Mouse (Mus musculus) midbrain, embryonic 13.5 days (tissue): ENCODE data around the gene Mtch1. TPM values are rescaled to one million over a fixed set of nuclear protein-coding genes. Genes with fewer than 3 reads are reported as not detected.
A peak's percentile ranks its signal among the peaks of the same experiment; 100 is the strongest.

Experiments
- ATAC-seq: fragments of 200-750 bp; cut with Nextera tagmentation; 2 replicates; pipeline ENCODE4 v1.8.0; 2017; ENCODE audit warnings: mild to moderate bottlenecking, moderate TSS enrichment, moderate library complexity
- H3K27ac ChIP-seq: fragments of 300-500 bp; sonication (generic); 2 replicates; pipeline ENCODE4 v1.5.1; 2015; ENCODE audit warnings: inconsistent platforms, mild to moderate bottlenecking, moderate library complexity
- H3K27me3 ChIP-seq: fragments of 300-500 bp; sonication (generic); 2 replicates; pipeline ENCODE4 v1.6.1; 2015; ENCODE audit warnings: mild to moderate bottlenecking, inconsistent platforms
- H3K36me3 ChIP-seq: fragments of 300-500 bp; sonication (generic); 2 replicates; pipeline ENCODE4 v1.6.1; 2015; ENCODE audit warnings: mild to moderate bottlenecking, inconsistent platforms
- H3K4me1 ChIP-seq: fragments of 300-500 bp; sonication (generic); replicated peaks from 2 replicates; pipeline ENCODE4 v1.6.1; 2015; ENCODE audit warnings: inconsistent platforms
- H3K4me2 ChIP-seq: fragments of 300-500 bp; sonication (generic); replicated peaks from 2 replicates; pipeline ENCODE4 v1.6.1; 2015; ENCODE audit warnings: moderate library complexity, mild to moderate bottlenecking, inconsistent platforms
- H3K4me3 ChIP-seq: fragments of 300-500 bp; sonication (generic); replicated peaks from 2 replicates; pipeline ENCODE4 v1.5.1; 2015; ENCODE audit warnings: mild to moderate bottlenecking, inconsistent platforms
- H3K9ac ChIP-seq: fragments of 300-500 bp; sonication (generic); replicated peaks from 2 replicates; pipeline ENCODE4 v1.6.1; 2015; ENCODE audit warnings: mild to moderate bottlenecking, inconsistent platforms
- H3K9me3 ChIP-seq: fragments of 300-500 bp; sonication (generic); 2 replicates; pipeline ENCODE4 v1.6.1; 2016; ENCODE audit warnings: mild to moderate bottlenecking, inconsistent platforms
- WGBS: fragments of 180-500 bp; shearing (Covaris S2); methylation state at CpG from one replicate; pipeline ENCODE4 v1.1.7; 2015; 5-methylcytosine and 5-hydroxymethylcytosine counted together
- polyA plus RNA-seq: library from polyadenylated mRNA; unstranded; fragments of >200 nt; fragmentation: Nextera tagmentation; extraction: Ambion mirVana; gene quantifications from 2 replicates; pipeline ENCODE4 v1.2.1, GENCODE M21; 2015

Mtch1 gene
- polyA plus RNA-seq, 1 experiment from 2014 or later, result 461 TPM

- Histone ChIP-seq H3K27ac (no peak overlapping the region), H3K36me3 (no peaks in the 10 kb centered on the region), H3K4me2 (no peak overlapping the region), H3K9ac (no peak overlapping the region), H3K9me3 (no peaks in the 10 kb centered on the region), H3K4me3 (no peak overlapping the region), H3K4me1 (no peaks in the 10 kb centered on the region), H3K27me3 (0 out of 2 replicates have a peak, but pooled peaks cover 5% of the 10 kb centered on the region)
- WGBS, result 84% methylated on average over 9 of the region's 9 CpGs
- no peak for ATAC-seq
Observed at GRCm38 (mm10) chr17:29383923-29384322, 36.2 kb upstream of the Mtch1 start.

GRCm38 (mm10) chr17:29382417-29382816 lies 34.7 kb upstream of the Mtch1 start:
- ATAC-seq, result no peak
- 50% methylated on average over 11 of the region's 11 CpGs for WGBS

GRCm38 (mm10) chr17:29381472-29381871 lies 33.7 kb upstream of the Mtch1 start:
- Histone ChIP-seq H3K27me3 (0 out of 2 replicates have a peak, but pooled peaks cover 5% of the 10 kb centered on the region), H3K27ac (no peak overlapping the region), H3K4me1 (no peaks in the 10 kb centered on the region), H3K4me3 (no peak overlapping the region), H3K4me2 (no peak overlapping the region), H3K9ac (no peak overlapping the region), H3K36me3 (no peaks in the 10 kb centered on the region), H3K9me3 (no peaks in the 10 kb centered on the region)
- ATAC-seq, result peak; percentile 65
- 32% methylated on average over 7 of the region's 7 CpGs for WGBS

More at GRCm38 (mm10) chr17:29382417-29382816, 34.7 kb upstream of the Mtch1 start:
- Histone ChIP-seq H3K27ac (no peak overlapping the region), H3K4me1 (no peaks in the 10 kb centered on the region), H3K9ac (no peak overlapping the region), H3K27me3 (0 out of 2 replicates have a peak, but pooled peaks cover 5% of the 10 kb centered on the region), H3K9me3 (no peaks in the 10 kb centered on the region), H3K4me3 (no peak overlapping the region), H3K36me3 (no peaks in the 10 kb centered on the region), H3K4me2 (no peak overlapping the region)

- H3K9me3 ChIP-seq, result no peaks in the 10 kb centered on the region
- no peaks in the 10 kb centered on the region for H3K4me1 ChIP-seq
- 0 out of 2 replicates have a peak, but pooled peaks cover 5% of the 10 kb centered on the region for H3K27me3 ChIP-seq
- WGBS, result 70% methylated on average over 4 of the region's 4 CpGs
- ATAC-seq, result no peak
- no peak overlapping the region for H3K4me2 ChIP-seq
- no peak overlapping the region for H3K27ac ChIP-seq
- H3K9ac ChIP-seq, result no peak overlapping the region
- no peaks in the 10 kb centered on the region for H3K36me3 ChIP-seq
- no peak overlapping the region for H3K4me3 ChIP-seq
Observed at GRCm38 (mm10) chr17:29380241-29380640, 32.5 kb upstream of the Mtch1 start.

GRCm38 (mm10) chr17:29378056-29378455 lies 30.3 kb upstream of the Mtch1 start:
- Histone ChIP-seq H3K27ac (no peak overlapping the region), H3K9ac (no peak overlapping the region)
- 68% methylated on average over 8 of the region's 8 CpGs for whole genome bisulfite sequencing

GRCm38 (mm10) chr17:29375871-29376270 lies 28.1 kb upstream of the Mtch1 start:
- Histone ChIP-seq H3K27ac (no peak overlapping the region), H3K4me2 (no peak overlapping the region), H3K9ac (no peak overlapping the region), H3K9me3 (no peaks in the 10 kb centered on the region), H3K27me3 (0 out of 2 replicates have a peak, but pooled peaks cover 1% of the 10 kb centered on the region), H3K36me3 (no peaks in the 10 kb centered on the region), H3K4me1 (no peaks in the 10 kb centered on the region), H3K4me3 (no peak overlapping the region)
- WGBS, result 79% methylated on average over 10 of the region's 10 CpGs
- ATAC-seq, result no peak

More at GRCm38 (mm10) chr17:29378056-29378455, 30.3 kb upstream of the Mtch1 start:
- Histone ChIP-seq H3K36me3 (no peaks in the 10 kb centered on the region), H3K27me3 (0 out of 2 replicates have a peak, but pooled peaks cover 5% of the 10 kb centered on the region), H3K4me1 (no peaks in the 10 kb centered on the region), H3K4me2 (no peak overlapping the region), H3K4me3 (no peak overlapping the region), H3K9me3 (no peaks in the 10 kb centered on the region)
- ATAC-seq, result no peak

- H3K27me3 ChIP-seq, result 0 out of 2 replicates have a peak, but pooled peaks cover 5% of the 10 kb centered on the region
- 8% methylated on average over 5 of the region's 5 CpGs for WGBS
- no peaks in the 10 kb centered on the region for H3K36me3 ChIP-seq
- H3K4me2 ChIP-seq, result no peak overlapping the region
- peak; percentile 82 for ATAC-seq
- H3K9me3 ChIP-seq, result no peaks in the 10 kb centered on the region
- no peak overlapping the region for H3K27ac ChIP-seq
- H3K9ac ChIP-seq, result no peak overlapping the region
- H3K4me1 ChIP-seq, result peaks cover 11% of the 10 kb centered on the region; the same call in 1 of the 2 replicates
- no peak overlapping the region for H3K4me3 ChIP-seq
Observed at GRCm38 (mm10) chr17:29370984-29371723, 23.4 kb upstream of the Mtch1 start.

- Histone ChIP-seq H3K27ac (no peak overlapping the region), H3K4me1 (peaks cover 11% of the 10 kb centered on the region; the same call in 1 of the 2 replicates), H3K9me3 (no peaks in the 10 kb centered on the region), H3K27me3 (0 out of 2 replicates have a peak, but pooled peaks cover 5% of the 10 kb centered on the region), H3K36me3 (no peaks in the 10 kb centered on the region), H3K4me3 (no peak overlapping the region), H3K9ac (no peak overlapping the region), H3K4me2 (no peak overlapping the region)
- ATAC-seq, result no peak
- WGBS, result 21% methylated on average over 7 of the region's 7 CpGs
Observed at GRCm38 (mm10) chr17:29368726-29369125, 21.0 kb upstream of the Mtch1 start.

- 91% methylated on average over 13 of the region's 13 CpGs for WGBS
- H3K9me3 ChIP-seq, result no peaks in the 10 kb centered on the region
- H3K4me3 ChIP-seq, result no peak overlapping the region
- 0 out of 2 replicates have a peak, but pooled peaks cover 10% of the 10 kb centered on the region for H3K27me3 ChIP-seq
- no peak overlapping the region for H3K27ac ChIP-seq
- H3K36me3 ChIP-seq, result no peaks in the 10 kb centered on the region
- H3K4me1 ChIP-seq, result peaks cover 15% of the 10 kb centered on the region; the same call in 1 of the 2 replicates
- no peak overlapping the region for H3K9ac ChIP-seq
- no peak for ATAC-seq
- no peak overlapping the region for H3K4me2 ChIP-seq
Observed at GRCm38 (mm10) chr17:29365105-29365621, 17.4 kb upstream of the Mtch1 start.

- WGBS, result 79% methylated on average over 8 of the region's 8 CpGs
- Histone ChIP-seq H3K27me3 (0 out of 2 replicates have a peak, but pooled peaks cover 9% of the 10 kb centered on the region), H3K27ac (no peak overlapping the region), H3K4me1 (peaks cover 11% of the 10 kb centered on the region), H3K4me2 (no peak overlapping the region), H3K9me3 (no peaks in the 10 kb centered on the region), H3K4me3 (no peak overlapping the region), H3K9ac (no peak overlapping the region), H3K36me3 (no peaks in the 10 kb centered on the region)
- ATAC-seq, result no peak
Observed at GRCm38 (mm10) chr17:29363109-29363508, 15.4 kb upstream of the Mtch1 start.

- Histone ChIP-seq H3K27ac (no peak overlapping the region), H3K9me3 (no peaks in the 10 kb centered on the region), H3K4me2 (no peak overlapping the region), H3K36me3 (no peaks in the 10 kb centered on the region), H3K4me1 (peaks cover 16% of the 10 kb centered on the region), H3K9ac (no peak overlapping the region), H3K27me3 (0 out of 2 replicates have a peak, but pooled peaks cover 4% of the 10 kb centered on the region), H3K4me3 (no peak overlapping the region)
- 61% methylated on average over 8 of the region's 8 CpGs for WGBS
- ATAC-seq, result no peak
Observed at GRCm38 (mm10) chr17:29361982-29362691, 14.4 kb upstream of the Mtch1 start.

- Histone ChIP-seq H3K9ac (peak within 1 kb of the TSS; percentile 32; the same call in 1 of the 2 replicates), H3K36me3 (no peaks in the 10 kb centered on the region)
- ATAC-seq, result no peak
Observed at GRCm38 (mm10) chr17:29360761-29361221, 13.1 kb upstream of the Mtch1 start, which contains the start of gene Fgd2. Fgd2 (plus strand) TSS chr17:29360914.

More at GRCm38 (mm10) chr17:29360761-29361221, 13.1 kb upstream of the Mtch1 start, which contains the start of gene Fgd2:
- no peak within 1 kb of the TSS for H3K4me3 ChIP-seq
- H3K9me3 ChIP-seq, result no peaks in the 10 kb centered on the region
- H3K4me2 ChIP-seq, result no peak within 1 kb of the TSS
- H3K27me3 ChIP-seq, result 0 out of 2 replicates have a peak, but pooled peaks cover 4% of the 10 kb centered on the region
- no peak within 1 kb of the TSS for H3K27ac ChIP-seq
- peaks cover 29% of the 10 kb centered on the region for H3K4me1 ChIP-seq
- 26% methylated on average over 5 of the region's 5 CpGs for WGBS
